Mouse (Mus musculus) Muller cell, postnatal 12 days (primary cell): ENCODE results near the gene Olfr303.
"Not testable (repeated sequence)": the region's sequence is repeated elsewhere in the genome, so short reads cannot be mapped to it uniquely, and the experiment has no call there.

Source experiments
- DNase-seq: peaks from one replicate; pipeline ENCODE4 v3.0.0-alpha.2; 2015; ENCODE audit errors: inconsistent ontology term

Olfr303 gene

DNA sequence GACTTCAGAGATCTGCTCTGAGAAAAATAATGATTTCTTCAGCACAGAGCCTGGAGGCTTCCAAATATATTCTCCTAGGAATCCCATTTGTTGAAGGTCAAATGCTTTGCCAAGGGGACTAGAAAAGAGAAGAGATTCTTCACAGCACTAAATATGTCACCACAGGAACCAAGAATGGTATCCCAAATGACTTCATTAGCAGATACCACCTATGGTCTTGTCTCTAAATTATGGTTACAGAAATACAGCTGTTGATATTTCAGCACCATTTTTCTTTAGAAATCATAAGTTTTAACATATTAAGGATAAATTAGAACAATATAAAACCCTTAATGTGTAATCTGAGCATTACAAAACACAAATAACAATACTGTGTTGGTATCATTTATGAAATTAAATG is at the start of gene Olfr303:
Gene Olfr303, minus strand, starts transcription at position 101 of the 400 bp plus-strand sequence.
- no peak for DNase-seq

DNA sequence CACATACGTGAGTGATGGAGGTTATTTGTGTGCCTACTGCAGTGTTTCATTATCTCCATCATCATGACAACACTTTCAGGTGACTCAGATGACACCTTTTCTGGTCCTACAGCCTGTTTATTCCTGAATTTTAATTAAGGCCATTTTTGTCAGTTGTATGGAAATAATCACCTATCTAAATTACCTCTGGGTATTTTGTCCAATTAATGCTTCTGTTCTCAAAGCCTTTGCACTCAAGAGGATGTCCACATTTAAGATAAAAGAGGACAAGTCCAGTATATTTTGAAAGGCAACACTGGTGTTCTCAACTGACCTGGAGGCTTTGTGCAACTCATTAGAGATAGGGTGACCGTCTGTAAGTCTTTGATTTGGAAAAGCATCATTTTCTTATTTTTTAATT is 6.0 kb upstream of the Olfr303 start, which contains the start of gene Olfr301:
Gene Olfr301, plus strand, starts transcription at position 301 of the 400 bp plus-strand sequence.
- DNase-seq = no peak

DNA sequence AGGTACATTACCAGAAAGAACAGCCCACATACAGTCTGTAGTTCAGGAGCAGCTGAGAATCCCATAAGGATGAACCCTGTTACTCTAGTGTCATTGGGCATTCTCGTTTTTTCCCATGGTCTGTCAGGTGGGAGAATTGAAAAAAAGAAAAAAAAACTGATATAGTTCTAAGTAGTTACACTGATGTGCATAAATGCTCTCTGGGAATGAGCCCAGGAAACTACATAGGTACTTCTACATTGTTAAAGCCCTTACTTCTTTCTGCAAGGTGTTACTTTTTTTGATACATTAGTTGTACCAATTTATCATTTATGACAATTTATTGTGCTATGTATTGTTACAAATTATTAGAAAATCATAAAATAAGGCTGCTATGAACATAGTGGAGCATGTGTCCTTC is 11.0 kb downstream of the Olfr303 start, which contains the start of gene Olfr304:
Gene Olfr304, minus strand, starts transcription at position 101 of the 400 bp plus-strand sequence.
- no peak for DNase-seq

DNA sequence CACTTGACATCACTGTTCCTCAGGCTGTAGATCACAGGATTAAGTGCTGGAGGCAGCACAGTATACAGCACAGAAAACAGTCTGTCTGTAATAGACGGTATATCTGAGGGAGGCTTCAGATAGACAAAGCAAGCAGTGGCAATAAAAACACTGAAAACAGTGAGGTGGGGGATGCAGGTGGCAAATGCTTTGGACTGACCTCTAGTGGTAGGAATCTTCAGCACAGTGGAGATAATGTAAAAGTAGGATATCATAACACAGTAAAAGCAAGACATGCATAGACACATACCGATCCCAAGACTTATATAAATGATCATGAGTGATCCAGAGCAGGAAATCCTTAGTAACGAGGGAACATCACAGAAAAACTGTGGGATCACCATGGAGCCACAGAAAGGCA is 11.8 kb downstream of the Olfr303 start:
- DNase-seq = no peak

DNA sequence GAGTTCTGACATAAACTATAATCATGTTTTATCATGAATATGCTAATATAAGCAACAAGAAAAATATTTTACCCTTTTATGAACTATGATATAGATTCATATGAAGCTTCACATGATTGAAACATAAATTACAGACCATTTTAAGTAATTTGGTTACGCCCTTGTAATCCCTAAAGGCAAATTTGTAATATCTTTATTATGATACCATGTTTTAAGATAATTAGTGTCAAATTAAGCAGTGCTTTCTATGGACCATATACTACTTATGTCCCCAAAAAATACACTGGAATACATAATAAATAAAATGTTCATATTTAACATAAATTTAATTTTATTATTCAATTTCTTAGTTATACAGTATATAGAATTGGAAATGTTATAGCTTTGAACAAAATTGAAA is 30.8 kb downstream of the Olfr303 start, which contains the start of gene Olfr305:
Gene Olfr305, minus strand, starts transcription at position 101 of the 400 bp plus-strand sequence.
- DNase-seq = no peak

DNA sequence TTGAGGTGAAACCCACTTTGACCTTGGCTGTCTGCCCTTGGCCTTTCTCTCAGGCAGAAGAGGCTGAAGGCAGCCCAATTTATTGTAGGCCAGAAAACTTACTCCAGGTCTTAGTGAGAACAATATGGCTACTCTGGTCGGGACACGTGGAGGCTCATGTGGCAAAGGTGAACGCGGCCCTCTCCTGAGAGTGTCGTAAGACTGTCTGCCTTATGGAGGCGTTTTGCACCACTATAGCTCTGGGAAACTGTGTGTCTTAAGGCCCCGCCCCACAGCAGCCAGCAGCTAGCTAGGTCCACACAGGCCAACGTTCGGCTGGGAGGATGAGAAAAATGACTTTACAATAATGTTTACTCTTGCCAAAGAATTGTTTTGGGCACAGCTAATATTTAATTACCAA is 51.3 kb downstream of the Olfr303 start:
- not testable (repeated sequence) for DNase-seq

DNA sequence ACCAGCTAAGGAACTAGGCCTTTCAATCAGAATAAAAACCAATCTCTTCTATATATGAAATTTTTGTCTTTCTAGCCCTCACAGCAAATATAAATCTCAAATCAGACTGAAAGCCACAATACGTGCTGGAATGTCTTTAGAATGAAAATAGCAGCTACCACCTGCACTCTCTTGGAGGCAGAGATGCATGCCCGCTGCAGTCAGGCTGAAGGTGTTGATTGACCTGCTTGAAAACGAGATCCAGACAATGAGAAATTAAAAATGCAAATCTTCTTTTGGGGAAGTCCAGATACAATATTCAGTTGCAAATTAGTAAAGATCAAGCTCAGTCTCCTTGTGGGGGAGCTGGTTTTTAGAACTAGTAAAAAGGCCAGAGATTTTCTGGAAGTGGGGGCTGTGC is 53.3 kb downstream of the Olfr303 start:
- DNase-seq = no peak

DNA sequence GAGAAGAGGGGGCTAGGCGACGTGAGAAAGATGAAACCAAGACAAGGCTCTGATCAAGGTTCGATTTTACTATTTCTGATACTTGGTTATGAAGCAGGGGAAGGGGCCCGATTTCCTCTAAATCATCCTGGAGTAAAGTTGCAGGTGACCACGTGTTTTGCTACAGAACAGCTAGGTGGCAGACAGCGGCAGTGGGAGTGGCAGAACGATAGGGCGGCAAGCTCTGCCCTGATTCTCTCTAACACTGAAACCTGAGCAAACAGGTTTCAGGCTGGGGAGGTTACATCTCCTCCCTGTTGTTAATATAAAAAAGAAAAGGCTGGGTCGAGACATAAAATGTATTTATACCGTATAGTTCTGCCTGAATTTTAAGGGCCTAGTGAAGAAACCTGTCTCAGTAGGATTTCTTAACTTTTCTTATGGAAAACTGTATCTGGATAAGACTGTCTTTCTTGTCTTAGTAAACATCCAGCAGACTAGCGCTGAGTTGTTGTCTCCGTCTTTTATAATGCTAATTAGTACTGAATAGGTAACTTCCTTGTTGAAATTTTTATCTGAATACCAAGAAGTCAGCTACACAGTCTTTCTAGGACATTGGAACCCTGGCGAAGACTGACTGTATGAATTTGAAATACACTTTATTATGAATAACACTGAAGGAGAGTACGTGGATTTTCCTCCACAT is 54.6 kb downstream of the Olfr303 start:
- DNase-seq = no peak
